Comparison of ENCODE assay signal across 37 mouse cellular contexts in genomic region chr1:186907409-186908170, GRCm38 (mm10). TPM values are rescaled to one million over a fixed set of nuclear protein-coding genes. Genes with fewer than 3 reads are reported as not detected.
"Had no signal": no experiment of that assay in that cellular context is flagged by ENCODE, and none has a peak within 500 bp of the region (broad histone marks: within the 10 kb centered on the region; RNA-seq: fewer than 3 reads in every experiment).

No protein-coding gene starts in this region.

- H3K4me3 ChIP-seq: embryonic facial prominence, embryonic 10.5 days; embryonic facial prominence, embryonic 12.5 days; embryonic facial prominence, embryonic 13.5 days; embryonic facial prominence, embryonic 15.5 days; erythroblast, embryonic 14.5 days; forebrain, embryonic 10.5 days; forebrain, embryonic 12.5 days; forebrain, embryonic 13.5 days; forebrain, embryonic 15.5 days; gastrocnemius, adult 2 months; heart, adult 2 months had no signal

- H3K9me3 ChIP-seq: embryonic facial prominence, embryonic 10.5 days; embryonic facial prominence, embryonic 12.5 days; embryonic facial prominence, embryonic 13.5 days; embryonic facial prominence, embryonic 15.5 days; forebrain, embryonic 10.5 days; forebrain, embryonic 12.5 days; forebrain, embryonic 13.5 days; forebrain, embryonic 15.5 days had no signal

- H3K4me1 ChIP-seq: embryonic facial prominence, embryonic 10.5 days; embryonic facial prominence, embryonic 12.5 days; embryonic facial prominence, embryonic 13.5 days; embryonic facial prominence, embryonic 15.5 days had no signal

- H3K36me3 ChIP-seq: embryonic facial prominence, embryonic 10.5 days; embryonic facial prominence, embryonic 12.5 days; embryonic facial prominence, embryonic 13.5 days; embryonic facial prominence, embryonic 15.5 days; forebrain, embryonic 10.5 days; forebrain, embryonic 12.5 days; forebrain, embryonic 15.5 days had no signal

- H3K27me3 ChIP-seq: embryonic facial prominence, embryonic 12.5 days; embryonic facial prominence, embryonic 13.5 days; embryonic facial prominence, embryonic 15.5 days; forebrain, embryonic 13.5 days; forebrain, embryonic 15.5 days had no signal

- H3K27ac ChIP-seq: embryonic facial prominence, embryonic 10.5 days; embryonic facial prominence, embryonic 12.5 days; embryonic facial prominence, embryonic 13.5 days; embryonic facial prominence, embryonic 15.5 days; forebrain, embryonic 10.5 days; forebrain, embryonic 12.5 days; forebrain, embryonic 13.5 days; forebrain, embryonic 15.5 days; gastrocnemius, adult 2 months; heart, adult 2 months had no signal

- H3K4me2 ChIP-seq: embryonic facial prominence, embryonic 12.5 days; embryonic facial prominence, embryonic 13.5 days; embryonic facial prominence, embryonic 15.5 days; forebrain, embryonic 12.5 days; forebrain, embryonic 13.5 days; forebrain, embryonic 15.5 days had no signal

- DNase-seq: cerebellum, adult 9-10 months; cerebellum, adult 9-11 months; cerebellum, postnatal 10 days; cerebellum, postnatal 14 days; cerebellum, postnatal 25 days; cerebellum, postnatal 36 days; embryo, embryonic 11 days; forebrain, postnatal 0 days; gastrocnemius, adult 2 months; gastrocnemius, postnatal 10 days; gastrocnemius, postnatal 14 days; gastrocnemius, postnatal 25 days; gastrocnemius, postnatal 36 days; heart, adult 11 months; heart, adult 18-20 months; heart, adult 2 months had no signal

- H3K9ac ChIP-seq: embryonic facial prominence, embryonic 12.5 days; embryonic facial prominence, embryonic 13.5 days; embryonic facial prominence, embryonic 15.5 days; forebrain, embryonic 12.5 days; forebrain, embryonic 13.5 days; forebrain, embryonic 15.5 days; forebrain, postnatal 0 days had no signal

RNA-seq across cellular contexts. Expression of gene D1Pas1, which starts 59.6 kb away (rescaled TPM):
- total RNA-seq: common myeloid progenitor, adult 5-6 weeks; forebrain, postnatal 0 days; gastrocnemius, adult 18-20 months; gastrocnemius, adult 2 months; gastrocnemius, adult 8-10 months; gastrocnemius, postnatal 10 days; gastrocnemius, postnatal 14 days; gastrocnemius, postnatal 25 days; gastrocnemius, postnatal 36 days; gastrocnemius, postnatal 4 days; granulocyte monocyte progenitor cell, adult 5-6 weeks; heart, adult 8-10 months had no signal
- polyA plus RNA-seq: cortical plate, adult 2 months; embryonic facial prominence, embryonic 11.5 days; embryonic facial prominence, embryonic 12.5 days; embryonic facial prominence, embryonic 13.5 days; embryonic facial prominence, embryonic 14.5 days; erythroblast, embryonic 14.5 days; forebrain, embryonic 10.5 days; forebrain, embryonic 11.5 days; forebrain, embryonic 12.5 days; forebrain, embryonic 13.5 days; forebrain, embryonic 15.5 days; forebrain, embryonic 16.5 days; frontal cortex, adult 2 months; heart, adult 2 months had no signal
